Mouse (Mus musculus) liver, adult 2 months (tissue): ENCODE results near the gene Dmbx1. TPM values are rescaled to one million over a fixed set of nuclear protein-coding genes. Genes with fewer than 3 reads are reported as not detected.

Source experiments
- DNase-seq: peaks from one replicate; pipeline ENCODE4 v3.0.0-alpha.2; 2011; ENCODE audit warnings: low read depth, low spot score; ENCODE audit errors: extremely low read depth
- H3K27ac ChIP-seq: fragments of 200-500 bp; replicated peaks from 2 replicates; pipeline ENCODE4 v1.5.1; 2012; ENCODE audit warnings: low read depth, mild to moderate bottlenecking, control low read depth, inconsistent platforms, low read length; ENCODE audit not compliant: insufficient read depth
- H3K27me3 ChIP-seq: fragments of 200-500 bp; 2 replicates; pipeline ENCODE4 v1.6.1; 2012; ENCODE audit warnings: mild to moderate bottlenecking, moderate library complexity, low read length, inconsistent platforms; ENCODE audit not compliant: control insufficient read depth, insufficient read depth
- H3K36me3 ChIP-seq: fragments of 200-500 bp; 2 replicates; pipeline ENCODE4 v1.6.1; 2012; ENCODE audit warnings: low read length, inconsistent platforms; ENCODE audit not compliant: control insufficient read depth, insufficient read depth
- H3K4me1 ChIP-seq: fragments of 200-500 bp; 2 replicates; pipeline ENCODE4 v1.6.1; 2011; ENCODE audit warnings: low read length; ENCODE audit not compliant: control insufficient read depth, insufficient read depth
- H3K4me3 ChIP-seq: fragments of 200-500 bp; 2 replicates; pipeline ENCODE4 v1.5.1; 2011; ENCODE audit warnings: low read depth, mild to moderate bottlenecking, control low read depth, low read length, moderate library complexity; ENCODE audit not compliant: insufficient read depth
- H3K79me2 ChIP-seq: fragments of 200-500 bp; 2 replicates; pipeline ENCODE4 v1.6.1; 2012; ENCODE audit warnings: inconsistent platforms, mild to moderate bottlenecking, low read length, moderate library complexity; ENCODE audit not compliant: control insufficient read depth, insufficient read depth
- H3K9ac ChIP-seq: fragments of 200-500 bp; 2 replicates; pipeline ENCODE4 v1.6.1; 2012; ENCODE audit warnings: low read depth, mild to moderate bottlenecking, control low read depth, inconsistent platforms, low read length
- CTCF ChIP-seq: fragments of 200-500 bp; IDR thresholded peaks from 2 replicates; pipeline ENCODE4 v1.5.1; 2011; ENCODE audit warnings: low read depth, low read length, control low read depth
- POLR2A ChIP-seq: fragments of 200-500 bp; IDR thresholded peaks from 2 replicates; pipeline ENCODE4 v1.6.1; 2011; ENCODE audit warnings: low read length, control low read depth; ENCODE audit not compliant: insufficient read depth; ENCODE audit errors: extremely low read depth
- WGBS: fragments of 180-500 bp; shearing (Covaris S2); methylation state at CpG from one replicate; pipeline ENCODE4 v1.1.7; 2018; 5-methylcytosine and 5-hydroxymethylcytosine counted together
- polyA plus RNA-seq: library from polyadenylated mRNA; depleted of rRNA; stranded (reverse); fragments of >200 nt; gene quantifications from 2 replicates; pipeline ENCODE4 v1.2.3, GENCODE M21; 2012
- total RNA-seq: library from RNA; depleted of rRNA; stranded (reverse); fragments of >200 nt; gene quantifications from 2 replicates; pipeline ENCODE4 v1.2.3, GENCODE M21; 2014

The Dmbx1 gene
- total and polyA plus RNA-seq, 2 experiments, result not detected

GRCm38 (mm10) chr4:115984111-115984510, 44.4 kb upstream of the Dmbx1 start:
- Histone ChIP-seq H3K4me1 (no peaks in the 10 kb centered on the region), H3K27ac (no peak overlapping the region), H3K4me3 (no peak overlapping the region), H3K36me3 (no peaks in the 10 kb centered on the region), H3K79me2 (no peaks in the 10 kb centered on the region), H3K9ac (no peak overlapping the region), H3K27me3 (0 out of 2 replicates have a peak, but pooled peaks cover 6% of the 10 kb centered on the region)
- no peak for TF ChIP-seq POLR2A
- peak; percentile 76 for TF ChIP-seq CTCF
- WGBS, result 5% methylated on average over 13 of the region's 13 CpGs
- peak; percentile 57 for DNase-seq

GRCm38 (mm10) chr4:115980676-115981075, 41.0 kb upstream of the Dmbx1 start:
- H3K36me3 ChIP-seq, result no peaks in the 10 kb centered on the region
- H3K27me3 ChIP-seq, result 0 out of 2 replicates have a peak, but pooled peaks cover 6% of the 10 kb centered on the region
- WGBS, result under 1% methylated on average over 8 of the region's 8 CpGs
- DNase-seq, result peak; percentile 46
- no peak overlapping the region for H3K4me3 ChIP-seq
- H3K4me1 ChIP-seq, result no peaks in the 10 kb centered on the region
- no peaks in the 10 kb centered on the region for H3K79me2 ChIP-seq
- peak; percentile 90 for TF ChIP-seq CTCF
- no peak for TF ChIP-seq POLR2A
- H3K27ac ChIP-seq, result no peak overlapping the region
- H3K9ac ChIP-seq, result no peak overlapping the region

- no peak for DNase-seq
- Histone ChIP-seq H3K4me1 (no peaks in the 10 kb centered on the region), H3K27ac (no peak overlapping the region), H3K4me3 (no peak overlapping the region), H3K9ac (no peak overlapping the region), H3K36me3 (no peaks in the 10 kb centered on the region), H3K79me2 (no peaks in the 10 kb centered on the region), H3K27me3 (peaks cover 6% of the 10 kb centered on the region; the same call in 1 of the 2 replicates)
- 6% methylated on average over 37 of the region's 39 CpGs for WGBS
- TF ChIP-seq POLR2A, result no peak
- TF ChIP-seq CTCF, result no peak
These were observed 39.7 kb upstream of the Dmbx1 start for GRCm38 (mm10) chr4:115979437-115979836.

- 48% methylated on average over 4 of the region's 4 CpGs for WGBS
- TF ChIP-seq CTCF, result no peak
- TF ChIP-seq POLR2A, result no peak
- Histone ChIP-seq H3K36me3 (no peaks in the 10 kb centered on the region), H3K79me2 (no peaks in the 10 kb centered on the region), H3K27ac (no peak overlapping the region), H3K4me1 (no peaks in the 10 kb centered on the region), H3K27me3 (peaks cover 6% of the 10 kb centered on the region; the same call in 1 of the 2 replicates), H3K9ac (no peak overlapping the region), H3K4me3 (no peak overlapping the region)
- no peak for DNase-seq
These were observed 39.2 kb upstream of the Dmbx1 start for GRCm38 (mm10) chr4:115978911-115979310.

- Histone ChIP-seq H3K27me3 (no peaks in the 10 kb centered on the region; the same call in 1 of the 2 replicates), H3K79me2 (no peaks in the 10 kb centered on the region), H3K4me3 (no peak overlapping the region), H3K27ac (no peak overlapping the region), H3K36me3 (no peaks in the 10 kb centered on the region), H3K4me1 (no peaks in the 10 kb centered on the region), H3K9ac (no peak overlapping the region)
- TF ChIP-seq POLR2A (no peak), CTCF (no peak)
- no peak for DNase-seq
- 62% methylated on average over 24 of the region's 24 CpGs for WGBS
These were observed 32.8 kb upstream of the Dmbx1 start for GRCm38 (mm10) chr4:115972543-115972942.

GRCm38 (mm10) chr4:115964446-115964845, 24.7 kb upstream of the Dmbx1 start:
- Histone ChIP-seq H3K79me2 (no peaks in the 10 kb centered on the region), H3K36me3 (no peaks in the 10 kb centered on the region), H3K27me3 (peaks cover 26% of the 10 kb centered on the region), H3K9ac (no peak overlapping the region), H3K4me3 (no peak overlapping the region), H3K27ac (no peak overlapping the region), H3K4me1 (no peaks in the 10 kb centered on the region; the same call in 1 of the 2 replicates)
- WGBS, result 26% methylated on average over 5 of the region's 5 CpGs
- no peak for DNase-seq
- TF ChIP-seq POLR2A, result no peak
- no peak for TF ChIP-seq CTCF
